Mouse (Mus musculus) liver, adult 2 months (tissue): ENCODE results near the gene Grb2. TPM values are rescaled to one million over a fixed set of nuclear protein-coding genes. Genes with fewer than 3 reads are reported as not detected.

ENCODE experiments used
- DNase-seq: peaks from one replicate; pipeline ENCODE4 v3.0.0-alpha.2; 2011; ENCODE audit warnings: low read depth, low spot score; ENCODE audit errors: extremely low read depth
- H3K27ac ChIP-seq: fragments of 200-500 bp; replicated peaks from 2 replicates; pipeline ENCODE4 v1.5.1; 2012; ENCODE audit warnings: low read depth, mild to moderate bottlenecking, control low read depth, inconsistent platforms, low read length; ENCODE audit not compliant: insufficient read depth
- H3K27me3 ChIP-seq: fragments of 200-500 bp; 2 replicates; pipeline ENCODE4 v1.6.1; 2012; ENCODE audit warnings: mild to moderate bottlenecking, moderate library complexity, low read length, inconsistent platforms; ENCODE audit not compliant: control insufficient read depth, insufficient read depth
- H3K36me3 ChIP-seq: fragments of 200-500 bp; 2 replicates; pipeline ENCODE4 v1.6.1; 2012; ENCODE audit warnings: low read length, inconsistent platforms; ENCODE audit not compliant: control insufficient read depth, insufficient read depth
- H3K4me1 ChIP-seq: fragments of 200-500 bp; 2 replicates; pipeline ENCODE4 v1.6.1; 2011; ENCODE audit warnings: low read length; ENCODE audit not compliant: control insufficient read depth, insufficient read depth
- H3K4me3 ChIP-seq: fragments of 200-500 bp; 2 replicates; pipeline ENCODE4 v1.5.1; 2011; ENCODE audit warnings: low read depth, mild to moderate bottlenecking, control low read depth, low read length, moderate library complexity; ENCODE audit not compliant: insufficient read depth
- H3K79me2 ChIP-seq: fragments of 200-500 bp; 2 replicates; pipeline ENCODE4 v1.6.1; 2012; ENCODE audit warnings: inconsistent platforms, mild to moderate bottlenecking, low read length, moderate library complexity; ENCODE audit not compliant: control insufficient read depth, insufficient read depth
- H3K9ac ChIP-seq: fragments of 200-500 bp; 2 replicates; pipeline ENCODE4 v1.6.1; 2012; ENCODE audit warnings: low read depth, mild to moderate bottlenecking, control low read depth, inconsistent platforms, low read length
- CTCF ChIP-seq: fragments of 200-500 bp; IDR thresholded peaks from 2 replicates; pipeline ENCODE4 v1.5.1; 2011; ENCODE audit warnings: low read depth, low read length, control low read depth
- POLR2A ChIP-seq: fragments of 200-500 bp; IDR thresholded peaks from 2 replicates; pipeline ENCODE4 v1.6.1; 2011; ENCODE audit warnings: low read length, control low read depth; ENCODE audit not compliant: insufficient read depth; ENCODE audit errors: extremely low read depth
- WGBS: fragments of 180-500 bp; shearing (Covaris S2); methylation state at CpG from one replicate; pipeline ENCODE4 v1.1.7; 2018; 5-methylcytosine and 5-hydroxymethylcytosine counted together
- polyA plus RNA-seq: library from polyadenylated mRNA; depleted of rRNA; stranded (reverse); fragments of >200 nt; gene quantifications from 2 replicates; pipeline ENCODE4 v1.2.3, GENCODE M21; 2012
- total RNA-seq: library from RNA; depleted of rRNA; stranded (reverse); fragments of >200 nt; gene quantifications from 2 replicates; pipeline ENCODE4 v1.2.3, GENCODE M21; 2014

The Grb2 gene
- total and polyA plus RNA-seq, 2 experiments: 14.7 to 27.7 TPM

- no peaks in the 10 kb centered on the region for H3K36me3 ChIP-seq
Observed at GRCm38 (mm10) chr11:115696471-115696870, 11.9 kb downstream of the Grb2 start.

GRCm38 (mm10) chr11:115693979-115694578 is 14.3 kb downstream of the Grb2 start:
- Histone ChIP-seq H3K4me3 (no peak overlapping the region), H3K27ac (peak overlapping the region; percentile 90), H3K79me2 (peaks cover 30% of the 10 kb centered on the region), H3K9ac (peak overlapping the region; percentile 15; the same call in 1 of the 2 replicates), H3K36me3 (no peaks in the 10 kb centered on the region), H3K4me1 (peaks cover 54% of the 10 kb centered on the region), H3K27me3 (no peaks in the 10 kb centered on the region)
- DNase-seq: peak; percentile 75
- 49% methylated on average over 12 of the region's 12 CpGs for WGBS
- TF ChIP-seq CTCF (no peak), POLR2A (no peak)

More at GRCm38 (mm10) chr11:115696471-115696870, 11.9 kb downstream of the Grb2 start:
- Histone ChIP-seq H3K9ac (peak overlapping the region; percentile 28; the same call in 1 of the 2 replicates), H3K27me3 (no peaks in the 10 kb centered on the region), H3K79me2 (peaks cover 38% of the 10 kb centered on the region; the same call in 1 of the 2 replicates), H3K4me3 (no peak overlapping the region), H3K4me1 (peaks cover 55% of the 10 kb centered on the region), H3K27ac (peak overlapping the region; percentile 82)
- DNase-seq: peak; percentile 83
- TF ChIP-seq CTCF (no peak), POLR2A (no peak)
- WGBS: 9% methylated on average over 4 of the region's 4 CpGs

GRCm38 (mm10) chr11:115692800-115693199 is 15.6 kb downstream of the Grb2 start:
- Histone ChIP-seq H3K9ac (peak overlapping the region; percentile 31), H3K4me1 (peaks cover 46% of the 10 kb centered on the region), H3K27ac (peak overlapping the region; percentile 78), H3K4me3 (no peak overlapping the region), H3K79me2 (peaks cover 38% of the 10 kb centered on the region), H3K27me3 (no peaks in the 10 kb centered on the region), H3K36me3 (no peaks in the 10 kb centered on the region)
- no peak for TF ChIP-seq POLR2A
- TF ChIP-seq CTCF: no peak
- WGBS: 31% methylated on average over 5 of the region's 5 CpGs
- DNase-seq: peak; percentile 68

GRCm38 (mm10) chr11:115691976-115692375 is 16.4 kb downstream of the Grb2 start:
- no peaks in the 10 kb centered on the region for H3K27me3 ChIP-seq
- H3K36me3 ChIP-seq: no peaks in the 10 kb centered on the region
- H3K79me2 ChIP-seq: peaks cover 36% of the 10 kb centered on the region
- H3K4me3 ChIP-seq: no peak overlapping the region
- 21% methylated on average over 2 of the region's 2 CpGs for WGBS
- peak overlapping the region; percentile 71 for H3K27ac ChIP-seq
- peaks cover 41% of the 10 kb centered on the region for H3K4me1 ChIP-seq
- no peak overlapping the region for H3K9ac ChIP-seq
- TF ChIP-seq POLR2A (no peak), CTCF (no peak)
- DNase-seq: peak; percentile 98

- peak; percentile 66 for DNase-seq
- H3K9ac ChIP-seq: no peak overlapping the region
- peaks cover 36% of the 10 kb centered on the region for H3K79me2 ChIP-seq
- peak overlapping the region; percentile 71 for H3K27ac ChIP-seq
- TF ChIP-seq CTCF: no peak
- peaks cover 38% of the 10 kb centered on the region for H3K4me1 ChIP-seq
- H3K27me3 ChIP-seq: no peaks in the 10 kb centered on the region
- WGBS: 45% methylated on average over 5 of the region's 5 CpGs
- H3K36me3 ChIP-seq: no peaks in the 10 kb centered on the region
- H3K4me3 ChIP-seq: no peak overlapping the region
Observed at GRCm38 (mm10) chr11:115691511-115691910, 16.9 kb downstream of the Grb2 start.

GRCm38 (mm10) chr11:115691013-115691412 is 17.4 kb downstream of the Grb2 start:
- no peak overlapping the region for H3K9ac ChIP-seq
- no peak overlapping the region for H3K4me3 ChIP-seq
- peaks cover 33% of the 10 kb centered on the region for H3K4me1 ChIP-seq
- no peak for TF ChIP-seq CTCF
- no peak for TF ChIP-seq POLR2A
- WGBS: 31% methylated on average over 5 of the region's 5 CpGs
- no peak for DNase-seq
- no peaks in the 10 kb centered on the region for H3K27me3 ChIP-seq
- H3K36me3 ChIP-seq: no peaks in the 10 kb centered on the region
- H3K79me2 ChIP-seq: peaks cover 38% of the 10 kb centered on the region
- peak overlapping the region; percentile 71 for H3K27ac ChIP-seq
